Mouse (Mus musculus): ENCODE results near the gene Taf1a.

The Taf1a gene

GRCm38 (mm10) chr1:183414081-183414727 lies 25.4 kb downstream of the Taf1a start:
- DNase-seq (ENCODE audit: low spot score in 2 of 2) = no peak

DNA sequence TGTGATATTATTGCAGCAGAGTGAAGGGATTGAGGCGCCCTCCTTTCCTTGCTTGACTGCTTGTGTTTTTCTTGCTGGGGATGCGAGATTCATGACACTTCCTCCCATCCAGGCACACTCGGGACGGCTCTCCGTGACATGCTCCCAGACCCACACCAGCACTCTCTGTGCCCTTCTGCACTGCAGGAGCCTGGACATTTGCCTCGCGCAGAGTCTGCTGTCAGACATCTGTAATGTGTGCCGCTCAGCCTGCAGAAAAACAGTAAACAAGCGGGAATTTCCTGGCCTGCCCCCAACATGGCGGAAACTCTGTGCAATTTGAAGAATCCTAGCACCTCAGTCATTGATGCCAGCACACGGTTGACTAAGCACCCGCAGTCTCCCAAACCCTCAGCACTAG lies 29.1 kb downstream of the Taf1a start, which contains the start of gene Hhipl2:
Gene Hhipl2 (plus strand): TSS at position 343 of the 400 bp plus-strand sequence.
- no peak for DNase-seq (ENCODE audit: low spot score in 2 of 2)

DNA sequence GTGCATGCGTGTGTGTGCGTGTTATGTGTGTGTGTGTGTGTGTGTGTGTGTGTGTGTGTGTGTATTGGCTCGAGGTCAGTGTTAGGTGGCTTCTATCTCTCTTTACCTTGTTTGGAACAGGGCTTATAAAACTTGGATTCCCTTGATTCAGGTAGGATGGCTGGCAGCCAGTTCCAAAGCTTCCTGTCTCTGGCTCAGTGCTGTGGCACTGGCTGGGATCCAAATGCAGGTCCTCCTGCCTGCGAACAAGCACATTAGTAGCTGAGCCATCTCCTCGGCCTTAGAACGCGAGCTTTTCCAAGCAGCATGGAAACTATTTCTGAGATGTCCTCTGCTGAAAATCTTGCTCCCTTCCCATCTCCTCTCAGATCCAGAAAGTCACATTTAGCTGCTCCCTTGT lies 31.0 kb downstream of the Taf1a start:
- no peak for DNase-seq (ENCODE audit: low spot score in 2 of 2)

DNA sequence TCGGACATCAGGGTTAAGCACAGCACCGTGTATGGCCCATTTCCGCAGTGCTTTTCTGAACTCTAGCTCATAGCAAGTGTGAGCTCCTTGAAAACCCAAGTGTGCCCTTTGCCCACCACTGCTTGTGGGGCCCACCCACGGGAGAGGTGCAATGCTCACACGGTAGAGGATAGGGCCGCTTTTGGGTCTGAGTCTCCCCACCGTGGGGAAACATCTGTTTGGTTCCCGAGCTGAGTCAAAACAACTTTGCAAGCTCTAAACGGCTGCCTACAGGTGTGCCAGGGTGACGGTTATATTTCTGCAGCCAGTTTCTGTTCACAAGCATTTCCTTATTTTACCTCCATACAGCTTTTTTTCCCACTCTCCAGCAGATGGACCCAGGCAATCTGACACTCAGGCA lies 31.5 kb downstream of the Taf1a start:
- no peak for DNase-seq (ENCODE audit: low spot score in 2 of 2)

DNA sequence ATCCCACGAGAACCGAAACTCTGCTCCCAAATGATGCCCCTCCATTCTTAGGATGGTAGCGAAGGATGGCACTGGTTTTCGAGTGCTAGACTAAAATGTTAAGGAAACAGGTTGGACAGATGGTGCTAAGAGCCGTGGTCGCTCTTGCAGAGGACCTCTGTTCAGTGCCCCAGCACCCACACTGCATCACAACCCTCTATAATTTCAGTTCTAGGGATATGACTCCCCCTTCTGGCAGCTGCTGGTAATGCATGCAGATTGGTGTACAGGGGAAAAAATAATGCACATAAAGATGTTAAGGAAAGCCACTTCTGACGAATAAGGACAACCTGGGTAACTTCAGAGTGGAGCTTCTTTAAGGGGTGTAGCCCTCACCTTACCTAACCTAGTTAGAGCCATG lies 35.3 kb downstream of the Taf1a start:
- no peak for DNase-seq (ENCODE audit: low spot score in 2 of 2)

DNA sequence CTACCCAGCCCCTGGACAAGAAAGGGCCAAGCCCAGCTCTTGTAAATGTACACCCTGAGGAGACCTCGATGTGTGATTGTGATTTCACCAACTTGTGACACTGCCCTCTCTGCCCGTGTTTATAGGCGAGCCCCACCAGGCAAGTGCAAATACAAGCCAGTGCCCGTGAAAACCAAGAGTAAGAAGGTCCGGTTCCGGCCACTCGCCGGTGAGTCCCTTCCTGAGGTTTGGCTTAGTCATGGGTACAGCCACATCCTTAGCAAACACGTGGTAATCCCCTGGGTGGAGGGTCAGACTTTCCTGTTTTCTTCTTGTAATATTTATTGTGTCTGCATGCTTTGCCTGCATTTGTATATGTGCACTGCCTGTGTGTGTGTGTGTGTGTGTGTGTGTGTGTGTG lies 46.1 kb downstream of the Taf1a start:
- DNase-seq (ENCODE audit: low spot score in 2 of 2) = no peak

DNA sequence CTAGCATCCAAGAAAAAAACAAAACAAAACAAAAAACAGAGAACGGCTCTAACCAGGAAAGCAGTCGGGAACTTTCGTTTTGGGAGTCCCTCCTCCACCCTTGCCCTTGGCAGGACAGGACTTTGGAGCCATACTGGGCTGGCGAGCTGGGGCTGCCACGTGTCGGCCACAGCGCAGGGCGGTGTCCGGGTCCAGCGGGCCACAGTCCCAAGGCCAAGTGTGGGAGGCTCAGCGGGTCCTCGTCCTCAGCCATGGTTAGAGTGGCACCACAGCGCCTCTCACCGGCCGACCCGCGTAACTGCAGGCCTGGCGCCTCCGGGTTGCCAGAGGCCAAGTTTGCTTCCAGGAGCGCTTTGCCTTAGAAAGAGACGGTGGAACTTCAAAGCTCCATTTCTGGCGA lies 50.3 kb downstream of the Taf1a start:
- DNase-seq (ENCODE audit: low spot score in 2 of 2) = peak; percentile 43 to 57

- DNase-seq (ENCODE audit: low spot score in 2 of 2) = peak; percentile 88 to 89
These were observed 53.4 kb downstream of the Taf1a start for GRCm38 (mm10) chr1:183442015-183442774.

- no peak for DNase-seq (ENCODE audit: low spot score in 2 of 2)
These were observed 64.3 kb downstream of the Taf1a start for GRCm38 (mm10) chr1:183453066-183453465.

Measured in right cerebral cortex, adult 2 months (tissue).